Mouse (Mus musculus) layer of hippocampus, adult 2 months (tissue): ENCODE measurements around the gene Atp1a2. TPM values are rescaled to one million over a fixed set of nuclear protein-coding genes. Genes with fewer than 3 reads are reported as not detected.
A peak's percentile ranks its signal among the peaks of the same experiment; 100 is the strongest.
"Not testable (repeated sequence)": the region's sequence is repeated elsewhere in the genome, so short reads cannot be mapped to it uniquely, and the experiment has no call there.

Experiments
- DNase-seq, 2 experiments: peaks; one replicate each; pipeline ENCODE4 v3.0.0; 2022; ENCODE audit warnings: low spot score in 2 of 2
- H3K27ac ChIP-seq: fragments of 200-600 bp; 2 replicates; pipeline ENCODE4 v1.8.1; 2022
- H3K4me3 ChIP-seq: fragments of 200-600 bp; 2 replicates; pipeline ENCODE4 v1.8.1; 2022; ENCODE audit warnings: mild to moderate bottlenecking
- CTCF ChIP-seq: fragments of 200-600 bp; conservative IDR thresholded peaks from 2 replicates; pipeline ENCODE4 v1.8.1; 2022; ENCODE audit warnings: antibody characterized with exemption, mild to moderate bottlenecking, moderate library complexity
- total RNA-seq, 2 experiments: library from RNA; stranded (reverse); gene quantifications; 2 replicates each; pipeline ENCODE4 v1.2.3; 2021

Atp1a2 gene
- total RNA-seq, 2 experiments from 2014 or later, result 585 to 600 TPM

DNA sequence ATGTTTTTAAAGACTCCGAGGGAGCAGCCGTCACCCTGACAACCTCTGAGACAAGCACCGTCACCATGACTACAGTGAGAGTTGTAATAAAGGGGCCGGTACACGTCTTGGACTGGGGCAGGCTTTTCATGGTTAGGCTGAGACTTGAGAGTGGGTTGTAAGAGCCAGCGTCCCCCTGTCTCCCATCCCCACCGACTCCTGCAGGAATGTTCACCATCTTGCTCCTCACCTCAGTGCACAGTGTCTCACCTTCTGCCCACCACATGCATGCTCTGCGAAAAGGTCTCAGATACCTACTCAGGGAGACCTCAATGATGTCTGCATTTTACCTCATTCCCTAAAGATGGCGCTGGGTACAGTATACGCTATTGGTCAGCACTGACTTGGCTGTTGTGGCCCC, 26.1 kb downstream of the Atp1a2 start:
- DNase-seq, result peak in 1 of 2 experiments; percentile 29
- TF ChIP-seq CTCF, result no peak
- Histone ChIP-seq H3K4me3 (no peak overlapping the region), H3K27ac (peak overlapping the region; percentile 59)

DNA sequence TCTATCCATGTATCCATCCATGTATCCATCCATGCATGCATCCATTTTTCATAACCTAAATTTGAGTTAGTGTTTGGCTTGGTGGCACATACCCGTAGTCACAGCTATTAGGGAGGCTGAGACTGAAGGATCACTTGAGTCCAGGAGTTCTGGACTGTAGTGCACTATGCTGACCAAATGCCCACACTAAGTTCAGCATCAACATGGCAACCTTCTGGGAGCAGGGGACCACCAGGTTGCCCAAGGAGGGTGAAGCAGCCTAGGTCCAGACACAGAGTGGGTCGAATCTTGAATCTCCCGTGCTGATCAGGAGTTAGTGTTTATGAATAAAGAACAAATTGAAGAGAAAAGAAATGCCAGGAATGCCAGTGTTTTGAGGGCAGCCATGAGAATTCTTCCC, 26.7 kb downstream of the Atp1a2 start:
- TF ChIP-seq CTCF, result no peak
- Histone ChIP-seq H3K4me3 (no peak overlapping the region), H3K27ac (peak overlapping the region; percentile 59; the same call in 1 of the 2 replicates)
- no peak for DNase-seq

DNA sequence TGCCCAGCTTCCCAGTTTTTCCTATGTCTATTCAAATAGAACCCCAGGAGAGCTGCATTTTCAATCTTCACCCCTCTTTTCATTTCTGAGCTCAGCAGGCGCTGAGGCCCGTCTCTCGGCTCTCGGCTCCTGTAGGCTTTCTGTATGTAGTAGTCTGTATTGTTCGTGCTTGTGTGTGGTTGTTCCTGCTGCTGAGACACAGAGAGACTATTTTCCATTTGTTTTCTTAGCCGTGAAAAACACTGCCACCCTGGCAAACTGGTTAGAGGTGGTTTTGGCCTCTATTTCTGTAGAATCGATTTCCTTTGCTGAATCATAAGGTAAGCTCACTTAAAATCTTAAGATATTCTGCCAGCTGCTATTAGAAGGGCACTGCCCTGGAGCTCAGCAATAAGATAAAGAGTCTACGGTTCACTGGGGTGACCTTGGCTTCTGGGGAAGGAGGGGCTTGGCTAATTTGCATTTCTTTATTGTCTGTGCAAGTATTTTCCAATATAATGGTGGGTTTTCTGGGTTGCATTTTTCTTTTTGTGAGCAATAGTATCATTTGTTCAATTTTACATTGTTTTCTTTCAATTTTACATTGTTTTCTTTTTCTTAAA, 36.3 kb downstream of the Atp1a2 start, which contains the start of gene Igsf8:
TSS of gene Igsf8 (plus strand) at position 165 of the 602 bp plus-strand sequence.
- no peak for TF ChIP-seq CTCF
- H3K27ac ChIP-seq, result no peak within 1 kb of the TSS
- no peak within 1 kb of the TSS for H3K4me3 ChIP-seq
- DNase-seq, result no peak

DNA sequence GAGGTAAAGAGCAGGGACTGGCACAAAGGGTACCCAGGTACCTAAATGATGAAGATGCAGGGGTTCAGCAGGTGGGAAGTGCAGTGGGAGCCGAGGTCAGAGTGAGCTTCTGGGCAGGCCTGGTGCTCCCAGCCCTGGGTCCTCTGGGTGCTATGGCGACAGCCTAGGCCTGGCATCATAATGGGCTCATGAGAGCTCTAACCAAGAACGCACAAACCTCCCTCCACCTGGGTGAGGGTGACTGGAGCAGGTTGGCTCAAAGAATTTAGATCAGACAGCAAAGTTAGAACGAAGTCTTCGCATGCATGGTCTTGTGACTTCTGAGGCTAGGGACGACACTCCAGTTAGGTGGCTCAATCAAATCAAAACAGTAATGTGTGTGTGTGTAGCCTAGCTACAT, 39.5 kb downstream of the Atp1a2 start, which contains the start of gene Atp1a4:
TSS of gene Atp1a4 (minus strand) at position 101 of the 400 bp plus-strand sequence.
- Histone ChIP-seq H3K4me3 (no peak within 1 kb of the TSS), H3K27ac (no peak within 1 kb of the TSS)
- DNase-seq, result no peak
- TF ChIP-seq CTCF, result no peak

DNA sequence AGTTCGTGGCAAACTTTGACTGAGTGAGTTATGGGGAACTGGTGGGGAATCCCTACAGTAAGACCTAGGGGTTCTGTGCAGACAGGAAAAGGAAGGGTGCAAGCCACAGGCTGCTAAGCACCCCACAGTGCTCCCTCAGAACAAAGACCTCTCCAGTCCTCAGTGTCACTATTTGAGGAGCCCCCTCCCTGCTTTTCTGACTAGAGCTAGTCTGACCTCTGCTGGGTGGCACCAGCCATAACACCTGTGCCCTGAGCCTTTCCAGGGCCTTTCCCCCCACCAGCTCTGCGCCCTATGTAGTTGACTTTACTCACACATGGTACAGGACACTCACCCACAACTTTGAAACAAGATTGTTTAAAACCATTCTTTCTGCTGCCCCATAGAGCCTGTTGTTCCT, 50.2 kb downstream of the Atp1a2 start:
- no peak overlapping the region for H3K27ac ChIP-seq
- no peak overlapping the region for H3K4me3 ChIP-seq
- DNase-seq, result peak in 1 of 2 experiments; percentile 27
- peak; percentile 79 for TF ChIP-seq CTCF

DNA sequence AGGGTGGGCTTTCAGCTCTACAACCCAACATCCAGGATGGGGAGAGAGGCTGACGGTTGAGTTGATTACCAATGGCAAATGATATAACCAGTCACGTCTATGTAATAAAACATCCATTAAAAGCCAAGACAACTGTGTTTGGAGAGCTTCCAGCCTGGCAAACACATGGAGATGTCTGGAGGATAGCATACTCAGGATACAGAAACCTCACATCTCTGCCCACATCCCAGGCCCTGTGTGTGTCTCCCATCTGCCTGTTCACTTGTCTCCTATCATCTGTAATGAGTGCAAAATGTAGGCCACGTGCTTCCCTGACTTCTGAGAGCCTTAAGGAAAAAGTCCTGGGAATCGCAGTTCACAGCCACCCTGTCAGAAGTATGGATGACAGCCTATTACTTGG, 50.6 kb downstream of the Atp1a2 start:
- no peak overlapping the region for H3K4me3 ChIP-seq
- H3K27ac ChIP-seq, result no peak overlapping the region
- TF ChIP-seq CTCF, result no peak
- DNase-seq, result peak; percentile 19 to 58

DNA sequence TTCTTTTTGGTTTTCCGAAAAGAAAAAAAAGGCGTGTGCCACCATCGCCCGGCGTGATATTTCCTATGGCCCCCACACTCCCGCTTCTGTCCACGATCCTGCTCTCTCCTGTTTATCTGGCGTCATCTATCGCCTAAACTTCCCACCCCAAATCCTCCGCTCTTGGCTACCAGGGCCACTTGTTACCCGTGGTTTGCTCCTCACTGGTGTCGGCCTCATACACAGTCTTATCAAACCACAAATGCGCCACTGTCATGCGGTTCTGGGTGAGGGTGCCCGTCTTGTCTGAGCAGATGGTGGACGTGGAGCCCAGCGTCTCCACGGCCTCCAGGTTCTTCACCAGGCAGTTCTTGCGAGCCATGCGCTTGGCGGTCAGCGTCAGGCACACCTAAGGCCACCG, 53.2 kb downstream of the Atp1a2 start:
- not testable (repeated sequence) for DNase-seq, H3K27ac ChIP-seq, H3K4me3 ChIP-seq

DNA sequence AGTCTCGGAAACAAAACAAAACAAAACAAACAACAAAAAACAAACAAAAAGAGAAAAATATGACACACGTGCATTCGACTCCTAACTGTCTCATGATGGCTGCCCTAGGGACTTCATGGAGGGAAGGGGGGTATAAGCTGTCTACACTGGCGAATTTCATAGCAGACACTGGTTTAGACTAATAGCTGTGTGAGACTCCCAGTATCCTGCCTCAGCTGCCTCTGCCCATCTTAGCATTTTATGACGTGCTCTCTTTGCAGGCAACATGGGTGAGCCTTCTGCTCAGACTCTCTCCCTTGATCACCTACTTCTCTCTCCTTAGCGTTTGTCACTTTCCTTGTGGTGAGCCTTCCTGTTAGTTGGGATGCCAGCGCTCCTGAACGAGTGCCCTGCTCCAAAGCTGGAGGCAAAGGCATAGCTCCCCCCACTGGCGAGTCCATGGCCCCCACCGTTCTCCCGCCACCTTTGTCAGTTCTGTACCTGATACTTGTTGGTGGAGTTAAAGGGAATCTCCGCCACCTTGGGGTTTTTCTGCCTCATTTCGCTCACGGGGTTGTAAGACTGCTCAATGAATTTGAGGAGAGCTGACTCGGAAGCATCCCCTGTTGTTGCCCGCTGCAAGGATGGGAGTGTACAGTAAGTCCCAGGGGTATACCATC, 54.2 kb downstream of the Atp1a2 start:
- TF ChIP-seq CTCF, result peak; percentile 62

DNA sequence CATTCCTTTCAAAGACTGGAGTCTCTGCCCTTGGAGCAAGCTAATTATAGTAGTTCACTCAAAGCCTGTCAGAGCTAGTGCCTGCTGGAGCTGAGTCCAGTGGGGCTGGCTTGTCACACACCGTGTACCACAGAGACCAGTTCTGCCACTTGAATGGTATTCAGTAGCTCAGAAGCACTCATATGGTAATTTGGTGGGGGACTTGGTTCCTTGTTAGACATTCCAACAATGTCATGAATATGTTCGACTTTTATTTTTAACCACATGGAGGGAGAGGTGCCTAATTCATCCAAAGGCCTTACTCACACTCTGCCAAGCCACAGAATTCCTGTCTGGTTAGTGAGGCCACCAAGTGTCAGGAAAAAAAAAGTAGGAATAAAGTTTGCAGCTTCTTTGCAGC, 55.5 kb downstream of the Atp1a2 start:
- Histone ChIP-seq H3K27ac (0 out of 2 replicates have a peak overlapping the region, but pooled peaks have one; percentile 14), H3K4me3 (no peak overlapping the region)
- TF ChIP-seq CTCF, result no peak
- no peak for DNase-seq

More for the DNA sequence above, 54.2 kb downstream of the Atp1a2 start:
- H3K4me3 ChIP-seq, result no peak overlapping the region
- no peak for DNase-seq
- H3K27ac ChIP-seq, result no peak overlapping the region

DNA sequence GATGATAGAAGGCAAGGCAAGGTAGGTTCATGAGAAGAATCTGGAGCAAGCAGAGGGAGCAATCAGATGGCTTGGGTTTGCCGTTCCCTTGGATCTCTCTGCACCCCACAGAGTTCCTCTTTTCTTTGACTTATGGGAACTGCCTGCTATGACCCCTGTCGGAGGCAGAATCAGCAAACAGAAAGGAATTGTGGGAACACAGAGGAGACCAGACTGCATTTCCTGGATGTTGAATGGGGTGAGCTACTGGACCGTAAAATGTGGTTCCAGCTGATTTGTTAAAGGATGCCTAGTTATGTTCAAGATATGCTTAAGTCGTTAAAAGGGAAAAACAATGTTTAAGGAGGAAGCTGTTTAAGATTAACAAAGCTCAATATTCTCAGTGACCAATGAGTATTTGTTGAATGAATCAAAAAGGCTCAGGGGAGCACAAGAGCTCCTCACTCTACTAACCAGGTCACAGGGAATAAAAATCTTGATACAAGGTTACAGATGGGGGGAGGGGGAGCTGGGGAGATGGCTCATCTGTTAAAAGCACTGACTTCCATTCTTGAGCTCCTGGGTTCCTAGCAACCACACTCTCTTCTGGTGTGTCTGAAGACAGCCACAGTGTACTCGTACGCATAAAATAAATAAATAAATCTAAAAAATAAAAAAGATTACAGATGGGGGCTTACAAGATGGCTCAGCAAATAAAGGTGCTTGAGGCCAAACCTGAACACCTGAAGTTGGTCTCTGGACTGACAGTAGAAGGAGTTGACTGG, 56.7 kb downstream of the Atp1a2 start:
- no peak for DNase-seq
- no peak overlapping the region for H3K4me3 ChIP-seq
- H3K27ac ChIP-seq, result no peak overlapping the region
- TF ChIP-seq CTCF, result no peak

DNA sequence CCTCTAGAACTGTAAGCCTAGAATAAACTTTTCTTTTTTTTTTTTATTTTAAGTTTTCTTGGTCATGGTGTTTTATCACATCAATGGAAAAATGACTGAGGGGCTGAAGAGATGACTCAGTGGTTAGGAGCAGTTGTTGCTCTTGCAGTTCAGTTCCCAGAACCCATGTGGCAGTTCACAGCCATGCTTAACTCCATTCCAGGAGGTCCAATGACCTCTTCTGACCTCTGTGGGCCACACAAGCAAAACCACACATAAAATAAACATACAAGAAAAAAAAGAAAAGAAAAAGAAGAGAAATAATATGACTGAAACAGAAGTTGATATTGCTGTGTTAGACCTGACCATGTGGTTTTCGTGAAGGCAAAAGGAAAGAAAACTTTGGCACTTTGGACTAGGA, 68.6 kb downstream of the Atp1a2 start:
- no peak overlapping the region for H3K27ac ChIP-seq

DNA sequence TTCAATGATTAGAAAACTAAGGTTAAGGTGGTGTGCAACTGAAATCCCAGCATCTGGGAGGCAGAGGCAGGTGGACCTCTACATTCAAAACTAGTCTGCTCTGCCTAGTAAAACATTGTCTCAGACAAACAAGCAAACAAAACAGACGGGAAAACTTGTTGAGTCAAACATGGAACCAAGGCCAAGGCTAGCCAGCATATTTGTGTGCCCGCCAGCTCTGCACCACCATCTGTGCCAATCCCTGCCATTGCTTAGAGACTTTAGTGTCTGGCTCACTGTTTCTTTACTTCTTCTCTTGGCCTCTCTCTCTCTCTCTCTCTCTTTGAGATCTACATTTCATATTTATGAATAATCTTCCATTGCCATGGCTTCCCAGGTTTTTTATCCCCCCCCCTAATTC, 69.7 kb downstream of the Atp1a2 start:
- no peak overlapping the region for H3K27ac ChIP-seq
- DNase-seq, result no peak
- no peak overlapping the region for H3K4me3 ChIP-seq
- TF ChIP-seq CTCF, result no peak

More for the DNA sequence above, 68.6 kb downstream of the Atp1a2 start:
- DNase-seq, result no peak
- no peak overlapping the region for H3K4me3 ChIP-seq
- TF ChIP-seq CTCF, result no peak

Other genes with a start within 250 kb of the Atp1a2 start
- 1 to 10 TPM in 1 of 2 experiments, under 1 TPM in 1; 0.79 to 1.2 TPM for gene Nhlh1, start 240.5 kb downstream of the Atp1a2 start, total RNA-seq
- gene Copa, start 215.5 kb downstream of the Atp1a2 start, total RNA-seq, result 100 to 1,000 TPM; 146 to 147 TPM
- gene Ncstn, start 215.3 kb downstream of the Atp1a2 start, total RNA-seq, result 10 to 100 TPM; 58.1 to 63.3 TPM
- gene Pex19, start 171.3 kb downstream of the Atp1a2 start, total RNA-seq, result 10 to 100 TPM; 84.9 to 88.3 TPM
- gene Dcaf8, start 150.0 kb downstream of the Atp1a2 start, total RNA-seq, result 100 to 1,000 TPM; 114 to 116 TPM
- gene Pea15a, start 91.3 kb downstream of the Atp1a2 start, total RNA-seq, result 100 to 1,000 TPM; 421 to 428 TPM
- under 1 TPM; 0.37 to 0.51 TPM for gene Casq1, start 78.2 kb downstream of the Atp1a2 start, total RNA-seq
- not detected for gene Atp1a4, start 39.6 kb downstream of the Atp1a2 start, total RNA-seq
- gene Igsf8, start 36.4 kb downstream of the Atp1a2 start, total RNA-seq, result 100 to 1,000 TPM; 255 to 257 TPM
- gene Kcnj9, start 31.3 kb upstream of the Atp1a2 start, total RNA-seq, result 10 to 100 TPM; 67.2 to 69.2 TPM
- 10 to 100 TPM; 83.2 to 91.6 TPM for gene Kcnj10, start 43.1 kb upstream of the Atp1a2 start, total RNA-seq
- 1 to 10 TPM; 8.3 to 9.2 TPM for gene Pigm, start 78.5 kb upstream of the Atp1a2 start, total RNA-seq
- gene Slamf9, start 177.3 kb upstream of the Atp1a2 start, total RNA-seq, result under 1 TPM in 1 of 2 experiments, not detected in 1; 0.38 TPM
- gene Igsf9, start 183.7 kb upstream of the Atp1a2 start, total RNA-seq, result 1 to 10 TPM; 5.7 to 9.2 TPM
- gene Tagln2, start 202.0 kb upstream of the Atp1a2 start, total RNA-seq, result 10 to 100 TPM in 1 of 2 experiments, 1 to 10 TPM in 1; 7.9 to 13.1 TPM
- 1 to 10 TPM; 4.2 to 4.8 TPM for gene Cfap45, start 222.7 kb upstream of the Atp1a2 start, total RNA-seq